Mouse (Mus musculus): ENCODE data around the gene Opcml.

DNA sequence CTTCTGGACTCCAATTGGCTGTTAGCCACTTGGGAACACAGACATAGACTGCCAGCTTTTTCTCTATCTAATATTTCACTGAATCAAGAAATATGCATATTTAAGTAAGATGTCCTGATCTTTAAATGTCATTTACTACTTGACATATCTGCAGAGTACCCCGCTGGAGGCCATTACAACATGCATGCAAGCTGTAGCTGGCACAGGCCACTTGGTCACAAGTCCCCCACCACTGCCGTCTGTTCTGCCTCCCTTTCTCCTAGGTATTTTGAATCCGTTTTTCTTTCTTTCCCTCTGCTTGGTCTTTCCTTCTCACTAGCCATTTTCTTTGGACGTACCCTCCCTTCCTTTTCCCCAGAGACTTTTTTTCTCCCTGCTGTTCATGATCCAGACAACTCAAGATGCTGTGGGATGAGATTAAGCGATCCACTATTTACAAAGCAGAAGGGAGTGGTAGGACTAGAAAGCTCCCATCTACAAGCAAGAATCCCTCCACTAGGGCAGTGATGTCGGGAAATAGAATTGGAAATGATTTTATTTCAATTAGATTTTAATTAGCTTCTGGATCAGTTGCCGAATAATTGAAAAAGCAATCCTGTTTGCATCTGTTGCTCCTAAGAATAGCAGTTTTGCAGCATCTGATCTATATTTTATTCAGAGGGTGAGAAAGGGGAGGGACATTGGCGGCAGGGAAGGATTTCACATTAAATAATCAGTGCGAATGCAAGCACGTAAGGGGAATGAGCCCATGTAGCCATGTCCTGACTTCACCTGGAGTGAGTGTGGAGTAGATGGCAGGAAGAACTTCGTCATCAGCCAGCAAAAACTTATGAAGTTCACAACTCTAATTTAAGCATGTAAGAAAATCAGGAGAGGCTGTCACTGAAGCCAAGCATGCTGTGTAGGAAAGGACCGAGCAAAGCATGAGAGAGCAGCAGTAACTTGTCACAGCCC, 709.5 kb downstream of the Opcml start:
- TF ChIP-seq POLR2A (IDR thresholded peaks at IDR 0.05; ENCODE audit: low read depth, low read length) = no peak
- no peak for TF ChIP-seq CTCF (conservative IDR thresholded peaks at IDR 0.05; ENCODE audit: insufficient read depth, insufficient read length, low read depth, low read length)
